In genomic region chr2:29926542-29926941, GRCm38 (mm10) we compare ENCODE assay signal across 11 mouse cellular contexts.
"Had no signal": no experiment of that assay in that cellular context is flagged by ENCODE, and none has a peak within 500 bp of the region (broad histone marks: within the 10 kb centered on the region; RNA-seq: fewer than 3 reads in every experiment).

No protein-coding gene starts in this region.

- H3K9ac ChIP-seq: limb, embryonic 12.5 days; liver, embryonic 14.5 days; midbrain, embryonic 12.5 days; neural tube, embryonic 13.5 days had no signal

- H3K4me3 ChIP-seq: limb, embryonic 12.5 days; midbrain, embryonic 12.5 days; neural tube, embryonic 13.5 days had no signal

- H3K9me3 ChIP-seq: limb, embryonic 12.5 days; midbrain, embryonic 12.5 days; neural tube, embryonic 13.5 days had no signal

- DNase-seq: liver; lung, adult 18-20 months; retina, postnatal 1 day; right cerebral cortex, postnatal 4 days; spleen, adult 18-20 months; thymus, adult 18-20 months; thymus, postnatal 14 days had no signal

- H3K27me3 ChIP-seq: limb, embryonic 12.5 days; midbrain, embryonic 12.5 days; neural tube, embryonic 13.5 days had no signal

- H3K27ac ChIP-seq: limb, embryonic 12.5 days; liver, embryonic 14.5 days; midbrain, embryonic 12.5 days; neural tube, embryonic 13.5 days had no signal

- H3K4me1 ChIP-seq: limb, embryonic 12.5 days; midbrain, embryonic 12.5 days; neural tube, embryonic 13.5 days had no signal
